Mouse (Mus musculus) NIH3T3 (cell line): ENCODE data around the gene Cib2.
"Not testable (repeated sequence)": the region's sequence is repeated elsewhere in the genome, so short reads cannot be mapped to it uniquely, and the experiment has no call there.

Experiments
- DNase-seq: peaks from one replicate; pipeline ENCODE4 v3.0.0-alpha.2; 2012; ENCODE audit warnings: low read depth

Gene Cib2

DNA sequence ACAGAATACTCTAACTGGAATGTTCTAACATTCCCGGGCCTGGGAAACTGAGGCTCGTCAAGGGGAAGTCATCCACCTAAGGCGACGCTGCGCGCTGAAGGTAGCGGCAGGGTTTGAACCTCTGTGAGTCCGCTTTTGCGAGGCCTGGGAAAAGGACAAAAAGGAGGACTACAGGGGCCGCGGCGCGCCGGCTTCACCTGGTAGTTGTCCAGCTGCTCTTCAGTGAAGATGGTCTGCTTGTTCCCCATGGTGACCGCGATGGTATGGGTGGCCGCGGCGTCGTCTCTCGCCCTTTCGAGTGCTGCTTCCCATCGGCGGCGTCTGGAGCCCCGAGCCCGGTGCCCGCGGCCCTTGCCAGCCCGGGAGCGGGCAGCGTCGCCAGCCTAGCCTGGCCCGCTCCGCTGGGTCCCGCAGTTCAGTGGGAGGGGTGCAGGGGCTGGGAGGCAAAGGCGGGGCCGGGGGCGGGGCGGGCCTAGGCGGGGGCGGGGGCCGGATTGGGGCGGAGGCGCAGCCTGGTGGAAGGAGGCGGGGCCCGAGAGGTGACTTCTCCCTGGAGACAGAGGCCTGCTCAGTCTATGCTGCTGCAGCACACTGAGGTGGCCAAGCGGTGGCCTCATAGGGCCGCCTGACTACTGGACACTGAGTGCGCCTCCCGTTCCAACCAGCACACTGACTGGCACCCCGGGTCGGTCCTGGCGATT lies at the start of gene Cib2:
TSS of gene Cib2 (minus strand) at position 448 of the 701 bp plus-strand sequence.
- DNase-seq, result peak; percentile 22

DNA sequence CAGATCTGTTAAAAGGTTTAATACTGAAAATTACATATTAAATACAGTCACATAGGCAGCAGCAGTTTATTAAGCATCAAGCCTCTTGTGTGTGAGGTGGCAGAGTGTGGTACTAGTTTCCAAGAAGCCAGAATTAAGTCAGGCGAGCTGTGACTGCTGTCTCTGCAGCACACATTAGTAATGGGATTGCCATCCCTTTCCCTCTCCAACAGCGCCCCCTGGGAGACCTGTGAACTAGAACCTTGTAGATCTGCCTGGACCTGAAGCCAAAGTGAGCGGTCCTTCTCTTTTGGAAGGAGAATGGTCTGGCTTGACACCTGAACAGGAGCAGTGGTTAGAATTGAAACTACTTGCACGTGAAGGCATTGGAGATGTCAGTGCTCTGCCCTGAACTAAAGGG lies 44.9 kb upstream of the Cib2 start:
- DNase-seq, result peak; percentile 67

DNA sequence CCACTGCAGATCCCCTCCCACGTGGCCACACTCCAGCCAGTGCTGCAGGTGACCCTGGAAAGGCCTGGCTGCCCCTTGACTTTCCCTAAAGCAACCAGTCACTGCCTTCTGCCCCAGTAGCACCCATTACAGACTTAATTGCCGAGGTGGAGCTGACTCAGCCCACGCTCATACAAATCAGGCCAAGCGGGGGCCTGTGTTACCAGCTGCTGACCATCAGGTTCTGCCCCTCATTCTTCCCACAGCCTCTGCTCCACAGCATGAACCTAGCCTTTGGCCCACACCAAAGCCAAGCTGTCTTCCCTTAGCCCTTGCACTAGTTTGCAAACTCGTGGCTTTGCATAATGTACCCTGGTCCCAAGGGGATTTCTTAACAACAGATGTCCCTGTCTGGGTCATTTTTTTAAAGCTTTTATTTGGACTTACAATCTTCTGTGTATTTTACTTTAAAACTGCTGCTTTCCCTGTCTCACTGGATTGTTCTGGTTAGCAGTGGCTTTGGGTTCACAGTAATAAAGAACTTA lies 44.2 kb upstream of the Cib2 start:
- DNase-seq, result no peak

DNA sequence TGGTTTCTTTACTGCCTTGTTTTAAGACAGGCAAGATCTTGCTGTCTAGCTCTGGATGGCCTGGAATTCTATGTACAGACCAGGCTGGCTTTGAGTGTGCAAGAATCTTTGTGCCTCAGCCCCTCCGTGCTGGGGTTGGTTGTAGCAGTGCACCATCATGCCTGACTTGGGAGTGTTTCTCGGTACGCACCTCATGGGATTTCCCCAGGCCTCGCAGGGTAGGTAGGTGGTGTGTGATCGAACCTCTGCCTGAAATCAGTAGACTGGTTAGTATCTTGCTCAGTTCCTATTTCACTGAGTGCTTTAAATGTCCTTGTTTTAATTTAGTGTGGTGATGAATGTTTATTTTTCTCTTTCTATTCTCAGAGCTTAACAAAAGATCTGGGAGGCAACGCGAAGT lies 42.9 kb upstream of the Cib2 start:
- DNase-seq, result no peak

DNA sequence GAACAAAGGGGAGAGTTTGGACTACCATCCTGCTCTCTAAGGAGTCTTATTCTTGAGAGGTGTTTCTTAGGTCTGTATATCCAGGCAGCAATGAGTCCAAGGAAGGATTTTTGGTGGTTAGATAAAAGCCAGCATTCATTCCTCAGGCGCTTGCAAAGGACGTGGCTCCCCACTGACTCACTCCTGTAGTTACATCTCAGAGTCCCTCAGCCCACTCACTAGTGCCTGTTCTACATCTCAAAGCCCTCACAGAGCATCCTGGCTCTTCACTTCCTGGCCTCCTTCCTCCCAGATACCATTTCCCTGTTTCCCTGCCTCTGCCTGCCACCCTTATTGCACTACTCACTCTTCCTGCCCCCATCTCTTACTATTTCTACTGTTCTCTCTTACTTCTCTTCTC lies 42.4 kb upstream of the Cib2 start:
- DNase-seq, result peak; percentile 38

DNA sequence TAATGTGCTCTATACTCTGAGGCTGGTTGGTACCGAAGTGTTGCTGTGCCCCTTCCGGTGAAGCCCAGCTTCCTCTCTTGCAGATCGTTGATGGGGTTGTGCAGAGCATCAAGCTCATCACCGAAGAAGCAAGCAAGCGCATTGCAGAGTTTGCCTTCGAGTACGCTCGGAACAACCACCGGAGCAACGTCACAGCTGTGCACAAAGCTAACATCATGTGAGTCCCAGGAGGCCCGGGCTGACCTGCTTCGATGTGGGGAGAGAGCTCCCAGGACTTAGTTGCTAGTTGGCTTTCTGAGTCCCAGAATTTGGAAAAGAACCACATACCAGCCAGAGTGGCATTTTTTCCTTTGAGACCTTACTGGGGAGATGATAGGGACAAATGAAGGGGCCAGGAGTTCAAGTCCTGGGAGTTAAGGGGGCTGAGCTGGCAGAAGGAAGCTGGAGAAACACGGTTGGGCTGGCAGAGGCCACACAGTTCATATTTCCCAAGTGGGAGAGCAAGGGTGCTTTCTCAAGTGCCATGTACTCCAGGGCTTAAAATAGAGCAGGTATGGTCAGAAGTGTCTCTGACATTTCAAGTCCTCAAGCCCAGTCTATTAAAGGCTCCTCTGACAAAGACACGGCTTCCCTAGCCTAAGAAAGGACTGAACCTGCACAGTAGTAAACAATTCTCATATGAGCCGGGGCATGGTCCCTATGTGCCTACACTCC lies 36.9 kb upstream of the Cib2 start:
- DNase-seq, result no peak

DNA sequence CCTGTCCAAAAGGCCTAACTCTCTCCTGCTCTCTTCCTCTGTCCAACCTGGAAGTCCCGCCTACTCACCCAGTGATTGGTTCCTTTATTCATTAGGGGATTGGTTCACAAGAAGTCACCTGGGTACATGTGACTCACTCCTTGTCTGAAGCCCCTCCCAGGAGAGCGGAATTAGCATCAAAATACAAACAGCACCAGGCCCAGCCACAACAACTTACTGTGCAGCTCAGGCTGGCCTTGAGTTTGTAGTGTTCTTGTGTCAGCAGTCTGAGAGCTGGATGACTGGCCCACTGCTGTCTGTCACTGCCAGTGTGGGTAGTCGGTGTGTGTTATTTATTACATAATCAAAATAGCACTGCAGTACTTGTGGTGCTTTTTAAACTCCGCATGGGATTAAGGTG lies 33.6 kb upstream of the Cib2 start:
- not testable (repeated sequence) for DNase-seq

DNA sequence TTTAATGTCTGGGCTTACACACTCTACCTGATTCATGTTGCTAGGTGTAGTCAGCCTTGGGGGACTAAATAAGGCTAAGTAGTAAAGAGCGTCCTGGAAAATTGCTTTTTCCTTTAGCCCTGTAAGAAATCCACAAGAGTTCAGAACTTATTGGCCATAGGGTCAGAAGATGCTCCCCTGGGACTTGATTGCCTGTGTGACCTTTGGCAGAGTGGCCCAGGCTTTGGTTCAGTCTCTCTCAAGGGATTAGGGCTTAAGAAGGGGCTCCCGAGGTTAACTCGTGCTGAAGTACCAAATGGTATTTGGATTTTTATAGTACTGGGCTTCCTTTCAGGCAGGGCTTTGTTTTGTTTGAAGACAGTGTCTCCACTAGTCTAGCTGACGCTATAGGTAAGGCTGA lies 27.8 kb upstream of the Cib2 start:
- no peak for DNase-seq

DNA sequence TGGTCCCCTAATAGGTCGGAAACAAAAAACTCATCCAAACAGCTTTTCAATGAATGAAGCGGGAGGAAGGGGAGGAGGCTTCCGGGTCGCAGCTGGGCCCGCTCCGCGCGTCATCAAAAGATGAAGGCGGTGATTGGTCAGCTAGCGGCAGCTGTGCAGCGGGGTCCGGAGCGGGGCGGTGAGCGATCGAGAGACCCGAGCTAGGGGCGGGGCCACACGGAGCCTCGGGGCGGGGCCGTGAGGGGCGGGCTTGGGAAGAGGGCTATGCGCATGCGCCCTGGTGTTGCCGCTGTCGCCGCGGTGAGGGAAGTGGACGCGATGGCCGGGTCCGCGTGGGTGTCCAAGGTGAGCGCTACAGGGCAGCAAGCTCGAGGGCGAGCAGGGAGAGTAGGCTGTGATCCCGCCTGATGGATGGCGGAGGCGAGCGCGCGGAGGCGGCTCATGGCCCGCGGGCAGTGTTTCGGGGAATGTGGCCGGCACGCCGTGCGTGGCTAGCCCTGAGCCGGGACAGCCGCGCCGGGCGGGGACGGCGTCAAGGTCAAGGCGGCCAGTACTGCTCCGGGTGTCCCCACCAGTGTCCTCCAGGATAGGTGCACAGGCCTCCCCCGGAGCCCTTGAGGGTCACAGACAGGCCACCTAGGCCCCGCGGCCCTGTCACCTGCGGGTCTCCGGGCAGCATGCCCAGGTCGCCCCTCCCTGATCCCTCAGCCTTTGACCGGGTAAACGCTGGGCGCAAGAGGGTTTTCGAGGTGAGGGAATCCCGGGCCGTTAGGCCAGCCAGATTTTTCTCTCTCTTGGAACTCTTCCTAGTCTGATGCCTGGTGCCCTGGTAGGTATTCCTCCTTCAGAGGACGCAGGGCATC lies 26.4 kb upstream of the Cib2 start, which contains the start of gene Idh3a:
TSS of gene Idh3a (plus strand) at position 136 of the 863 bp plus-strand sequence.
- peak; percentile 97 for DNase-seq

DNA sequence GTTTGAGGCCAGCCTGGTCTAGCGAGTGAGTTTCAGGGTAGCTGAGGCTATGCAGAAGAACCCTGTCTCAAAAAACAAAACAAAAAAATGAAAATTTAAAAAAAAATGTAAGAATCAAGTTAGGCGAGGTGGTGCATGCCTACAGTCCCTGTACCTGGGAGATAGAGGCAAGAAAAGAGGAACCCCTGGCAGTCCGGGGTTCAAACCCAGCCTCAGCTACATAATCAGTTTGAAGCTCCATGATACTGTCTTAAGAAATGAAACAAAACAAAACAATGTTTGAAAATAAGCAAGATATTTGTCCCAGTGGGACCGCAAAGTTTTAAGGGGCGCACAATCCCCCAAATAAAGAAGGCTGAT lies 25.8 kb upstream of the Cib2 start:
- no peak for DNase-seq

DNA sequence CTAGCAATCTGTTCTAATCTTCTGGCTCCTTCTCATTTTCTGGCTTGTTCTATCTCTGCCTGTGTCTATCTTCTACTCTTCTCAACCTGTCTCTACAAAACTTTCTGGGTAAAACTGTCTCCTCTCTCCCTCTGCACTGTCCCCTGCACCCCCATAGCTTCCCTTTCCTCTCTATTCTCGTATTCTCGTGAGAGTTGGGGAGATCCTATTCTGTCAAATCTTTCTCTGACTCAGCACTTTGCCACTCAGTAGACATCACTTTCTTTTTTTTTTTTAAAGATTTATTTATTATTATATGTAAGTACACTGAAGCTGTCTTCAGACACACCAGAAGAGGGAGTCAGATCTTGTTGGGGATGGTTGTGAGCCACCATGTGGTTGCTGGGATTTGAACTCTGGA lies 24.1 kb upstream of the Cib2 start:
- DNase-seq, result not testable (repeated sequence)

DNA sequence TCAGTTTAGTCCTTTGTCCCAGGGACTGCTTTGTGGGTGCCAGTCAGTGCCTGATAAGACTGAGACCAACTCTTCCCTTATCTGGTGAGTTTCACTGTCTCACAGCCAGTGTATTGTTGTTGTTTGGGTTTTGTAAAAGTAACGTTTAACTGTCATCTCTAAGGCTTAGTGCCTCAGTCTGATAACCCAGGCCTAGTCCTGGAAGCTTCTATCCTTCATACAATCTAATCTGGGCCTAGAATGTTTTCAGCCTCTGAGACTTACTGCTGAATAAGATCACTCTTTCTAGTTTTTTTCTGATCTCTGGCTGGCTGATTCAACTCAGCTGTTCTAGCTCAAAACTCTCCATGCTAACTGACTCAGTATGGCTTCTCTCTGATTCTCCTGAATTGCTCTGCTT lies 23.7 kb upstream of the Cib2 start:
- DNase-seq, result no peak

DNA sequence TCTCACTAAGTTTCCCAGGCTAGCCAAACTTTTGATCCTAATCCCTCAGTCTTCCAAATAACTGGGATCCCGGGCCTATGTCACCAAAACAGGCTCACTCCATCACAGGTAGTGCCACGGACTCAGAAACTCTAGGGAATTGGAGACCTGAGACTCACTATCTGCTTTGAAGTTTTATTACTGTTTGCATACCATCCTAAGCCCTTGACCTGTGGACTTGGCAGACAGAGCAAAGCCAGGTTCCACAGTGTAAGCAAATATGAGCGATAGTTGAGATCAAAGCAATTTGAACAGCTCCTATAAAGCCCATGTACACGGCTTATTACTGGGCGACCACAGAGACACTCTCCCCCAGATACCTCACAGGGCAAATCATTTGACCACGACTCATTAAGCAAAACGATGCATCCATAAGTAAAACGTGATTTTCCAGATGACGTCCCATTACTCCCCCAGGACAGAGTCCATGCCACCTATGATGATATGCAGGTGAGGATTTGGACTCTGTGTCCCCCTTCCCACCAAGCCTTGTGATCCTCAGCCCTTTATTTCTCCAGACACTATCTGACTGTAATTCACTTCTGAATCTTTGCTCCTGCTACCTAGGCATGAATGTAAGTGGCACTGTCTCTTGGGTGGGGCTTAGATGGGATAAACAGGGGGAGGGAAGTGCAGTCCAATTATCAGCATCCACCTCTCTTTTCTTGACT lies 11.3 kb upstream of the Cib2 start:
- no peak for DNase-seq

DNA sequence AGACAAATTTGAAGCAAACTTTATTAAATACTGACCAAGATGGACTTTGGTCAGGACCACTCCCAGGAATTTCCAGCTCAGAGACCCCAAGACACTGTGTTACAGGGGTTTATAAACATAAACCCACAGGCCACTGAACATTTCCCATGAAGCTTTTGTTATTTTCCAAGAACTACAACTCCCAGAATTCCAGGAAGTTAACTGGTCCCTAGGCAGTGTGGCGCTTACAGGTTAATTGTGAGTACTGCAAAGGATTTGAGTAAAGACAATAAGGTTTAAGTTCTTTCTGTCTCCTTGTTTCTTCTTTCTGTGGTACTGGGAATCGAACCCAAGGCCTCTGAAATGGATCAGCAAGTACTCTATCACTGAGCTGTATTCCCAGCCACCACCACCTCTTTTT lies 8.7 kb upstream of the Cib2 start:
- no peak for DNase-seq

DNA sequence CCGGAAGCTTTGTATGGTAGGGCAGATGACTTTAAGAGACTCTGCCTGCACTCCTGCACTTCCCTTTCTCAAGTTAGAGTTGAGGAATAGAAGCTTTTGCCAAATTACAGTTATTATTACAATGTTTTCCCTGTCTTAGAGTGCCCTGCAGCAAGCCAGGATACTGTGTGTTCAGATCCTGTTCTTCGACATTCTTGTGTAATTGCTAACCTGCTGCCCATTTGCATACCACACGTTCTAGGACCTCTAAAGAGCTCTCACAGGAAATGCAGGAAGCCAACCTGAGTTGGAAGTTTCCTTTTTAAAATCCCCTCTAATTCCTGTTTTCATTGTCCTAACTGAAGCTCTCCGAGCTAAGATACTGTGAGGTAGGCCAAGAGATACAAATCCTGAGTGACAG lies 6.9 kb upstream of the Cib2 start:
- DNase-seq, result no peak

DNA sequence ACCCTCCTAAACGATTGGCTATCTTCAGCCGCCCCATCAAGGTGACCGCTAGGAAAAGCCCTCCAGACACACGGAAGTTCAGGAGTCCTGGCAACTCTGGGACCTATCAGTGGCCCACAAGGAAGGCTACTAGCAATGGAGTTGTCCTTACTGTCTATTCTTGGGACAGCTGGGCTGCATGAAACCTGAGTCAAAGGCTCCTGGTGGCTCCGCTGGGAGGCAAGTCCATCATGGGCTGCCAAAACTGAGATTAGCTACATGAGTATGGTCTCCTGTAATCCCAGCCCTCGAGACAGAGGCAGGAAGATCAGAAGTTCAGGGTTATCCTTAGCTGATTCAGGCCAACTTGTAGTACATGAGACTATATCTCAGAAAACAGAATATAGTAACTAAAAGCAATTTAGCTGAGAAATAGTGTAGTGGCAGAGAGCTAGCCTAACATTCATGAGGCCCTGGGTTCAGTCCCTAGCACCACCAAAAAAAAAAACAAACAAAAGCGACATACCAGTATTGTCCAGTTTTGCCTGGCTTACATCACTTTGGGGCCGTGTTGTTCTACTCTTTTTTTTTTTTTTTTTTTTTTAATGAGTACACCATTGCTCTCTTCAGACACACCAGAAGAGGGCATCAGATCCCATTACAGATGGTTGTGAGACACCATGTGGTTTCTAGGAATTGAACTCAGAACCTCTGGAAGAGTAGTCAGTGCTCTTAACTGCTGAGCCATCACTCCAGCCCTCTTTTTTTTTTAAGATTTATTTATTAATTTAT lies 998 bp upstream of the Cib2 start:
- DNase-seq, result no peak

DNA sequence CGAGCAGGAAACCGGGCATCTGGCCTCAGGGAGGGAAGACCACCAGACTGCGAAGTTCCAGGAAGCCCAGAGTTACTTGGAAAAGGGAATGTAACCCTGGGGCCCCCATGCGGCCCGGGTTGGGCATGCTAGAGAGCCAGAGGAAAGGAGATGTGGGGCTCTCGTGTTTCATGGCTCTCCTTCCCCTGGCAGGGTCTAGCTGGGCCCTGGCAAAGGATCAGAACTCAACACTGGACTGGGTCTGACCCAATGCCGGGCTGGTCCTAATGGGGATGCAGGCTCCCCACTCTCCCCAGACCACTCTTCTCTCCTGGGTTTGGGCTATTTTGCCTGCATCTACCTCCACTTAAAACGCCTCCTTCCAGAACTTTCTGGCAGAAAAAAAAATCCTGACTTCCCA lies 1.3 kb downstream of the Cib2 start:
- no peak for DNase-seq

DNA sequence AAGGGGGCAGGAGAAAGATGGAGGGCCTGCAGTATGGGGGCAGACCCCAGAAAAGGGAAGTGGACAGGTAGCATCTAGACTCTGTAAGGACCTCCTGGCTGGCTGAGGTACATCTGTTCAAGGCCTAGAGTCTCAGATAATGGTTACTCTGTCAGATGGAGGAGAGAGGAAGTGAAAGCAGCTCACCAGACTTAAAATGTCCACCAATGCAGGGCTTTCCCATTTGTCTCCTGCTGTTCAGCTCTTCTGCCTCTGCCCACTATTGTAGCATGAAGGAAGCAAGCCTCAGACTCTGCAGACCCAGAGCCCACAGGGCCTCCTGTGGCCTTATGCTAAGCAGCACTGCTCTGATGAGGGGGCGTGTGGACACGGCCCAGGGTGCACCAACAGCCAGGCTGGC lies 5.0 kb downstream of the Cib2 start:
- no peak for DNase-seq

DNA sequence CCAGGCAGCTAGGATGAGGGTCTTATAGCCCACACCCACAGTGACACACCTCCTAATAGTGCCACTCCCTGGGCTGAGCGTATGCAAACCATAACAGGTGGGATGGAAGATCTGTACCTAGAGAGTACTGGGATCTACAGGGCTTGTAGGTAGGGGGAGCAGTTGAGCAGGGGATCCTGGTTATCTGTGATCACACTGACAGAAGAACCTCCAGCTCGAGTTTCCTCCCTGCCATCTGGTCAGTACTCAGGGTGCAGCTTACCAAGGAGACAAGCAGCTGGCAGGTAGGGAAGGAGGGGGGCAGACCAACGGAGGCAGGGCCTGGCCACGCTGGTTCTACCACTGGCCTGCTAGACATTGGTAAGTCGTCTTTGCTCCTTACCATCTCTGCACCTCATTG lies 7.6 kb downstream of the Cib2 start:
- peak; percentile 19 for DNase-seq

DNA sequence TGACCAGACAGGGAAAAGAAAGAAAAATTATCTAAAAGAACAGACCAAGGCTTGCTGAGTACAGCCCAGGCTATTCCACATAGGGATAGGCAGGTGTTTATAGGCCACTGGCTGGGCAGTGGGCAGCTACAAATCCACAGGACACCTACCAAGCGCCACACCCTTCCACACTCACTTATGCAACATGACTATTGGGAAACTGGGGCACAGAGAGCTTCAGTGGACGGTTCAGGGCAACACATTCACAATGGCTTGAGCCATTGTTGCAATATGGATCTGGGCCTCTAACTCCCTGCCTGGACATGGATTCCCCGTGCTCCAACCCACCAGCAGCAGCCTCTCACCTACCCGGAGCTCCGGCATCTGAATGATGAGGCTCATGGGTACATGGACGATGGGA lies 10.6 kb downstream of the Cib2 start:
- DNase-seq, result no peak

DNA sequence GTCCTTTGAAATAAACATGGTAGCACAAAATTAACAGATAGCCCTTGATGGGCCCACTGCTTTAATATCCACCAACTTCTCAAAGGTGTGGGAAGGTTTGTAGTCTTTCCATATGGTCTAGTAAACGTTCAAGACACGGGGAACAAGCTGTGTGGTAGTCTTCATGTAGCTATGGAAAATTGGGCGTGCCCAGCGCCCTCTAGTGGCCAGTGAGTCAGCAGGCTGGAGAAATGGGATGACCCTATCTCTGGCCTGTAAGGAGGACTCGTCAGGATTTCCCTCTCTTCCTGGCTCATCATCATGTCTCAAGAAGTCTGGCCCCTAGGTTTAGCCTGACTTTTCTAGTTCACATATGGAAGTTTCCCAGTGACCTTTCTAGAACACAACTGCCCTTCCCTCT lies 12.5 kb downstream of the Cib2 start:
- peak; percentile 60 for DNase-seq
